Mouse (Mus musculus) heart, embryonic 14.5 days (tissue): ENCODE measurements around the gene Fam166b. TPM values are rescaled to one million over a fixed set of nuclear protein-coding genes. Genes with fewer than 3 reads are reported as not detected.

Source experiments
- ATAC-seq: fragments of 200-750 bp; cut with Nextera tagmentation; 2 replicates; pipeline ENCODE4 v1.8.0; 2017; ENCODE audit warnings: low read depth, moderate TSS enrichment; ENCODE audit not compliant: insufficient number of reproducible peaks, insufficient read depth, low FRiP score
- H3K27ac ChIP-seq, 2 experiments: fragments of 200-500 bp in 1 of 2; fragments of 300-500 bp in 1 of 2; sonication (generic) in 1 of 2; replicated peaks in 1 of 2; 2 replicates each; pipeline ENCODE4 v1.5.1; 2012 to 2014; ENCODE audit warnings: low read depth in 2 of 2, low read length in 2 of 2, control low read depth in 1 of 2, mild to moderate bottlenecking in 1 of 2, mixed read lengths in 1 of 2; ENCODE audit not compliant: control insufficient read depth in 1 of 2, insufficient read depth in 1 of 2
- H3K27me3 ChIP-seq: fragments of 300-500 bp; sonication (generic); 2 replicates; pipeline ENCODE4 v1.6.1; 2014; ENCODE audit warnings: mild to moderate bottlenecking, low read length, control low read depth; ENCODE audit not compliant: control insufficient read depth, insufficient read depth
- H3K36me3 ChIP-seq: fragments of 300-500 bp; sonication (generic); 2 replicates; pipeline ENCODE4 v1.6.1; 2014; ENCODE audit warnings: mild to moderate bottlenecking, control low read depth, low read length, mixed read lengths; ENCODE audit not compliant: control insufficient read depth, insufficient read depth
- H3K4me1 ChIP-seq, 2 experiments: fragments of 200-500 bp in 1 of 2; fragments of 300-500 bp in 1 of 2; sonication (generic) in 1 of 2; 2 replicates each; pipeline ENCODE4 v1.6.1; 2012 to 2014; ENCODE audit warnings: low read length in 2 of 2, control low read depth in 1 of 2, mixed read lengths in 1 of 2; ENCODE audit not compliant: control insufficient read depth in 2 of 2, insufficient read depth in 2 of 2
- H3K4me2 ChIP-seq: fragments of 300-500 bp; sonication (generic); 2 replicates; pipeline ENCODE4 v1.6.1; 2014; ENCODE audit warnings: mild to moderate bottlenecking, low read length
- H3K4me3 ChIP-seq, 2 experiments: fragments of 200-500 bp in 1 of 2; fragments of 300-500 bp in 1 of 2; sonication (generic) in 1 of 2; 2 replicates each; pipeline ENCODE4 v1.5.1; 2012 to 2014; ENCODE audit warnings: low read length in 2 of 2, mild to moderate bottlenecking in 2 of 2, control low read depth in 1 of 2, low read depth in 1 of 2, moderate library complexity in 1 of 2; ENCODE audit not compliant: control insufficient read depth in 1 of 2, insufficient read depth in 1 of 2
- H3K9ac ChIP-seq: fragments of 300-500 bp; sonication (generic); 2 replicates; pipeline ENCODE4 v1.6.1; 2014; ENCODE audit warnings: mild to moderate bottlenecking, low read length
- H3K9me3 ChIP-seq: fragments of 300-500 bp; sonication (generic); 2 replicates; pipeline ENCODE4 v1.6.1; 2016; ENCODE audit warnings: low read length, control low read depth; ENCODE audit not compliant: control insufficient read depth
- WGBS: fragments of 180-500 bp; shearing (Covaris S2); extraction: QIAGEN DNeasy Blood & Tissue Kit; methylation state at CpG from one replicate; pipeline ENCODE4 v1.1.7; 2014; 5-methylcytosine and 5-hydroxymethylcytosine counted together
- polyA plus RNA-seq: library from polyadenylated mRNA; unstranded; fragments of >200 nt; fragmentation: Nextera tagmentation; extraction: Ambion mirVana; gene quantifications from 2 replicates; pipeline ENCODE4 v1.2.1, GENCODE M21; 2014

Gene Fam166b
- polyA plus RNA-seq, 1 experiment from 2014 or later: not detected

GRCm38 (mm10) chr4:43423267-43423934 is 5.5 kb downstream of the Fam166b start:
- Histone ChIP-seq H3K27ac (no peak overlapping the region), H3K4me2 (no peak overlapping the region), H3K4me1 (peaks cover 1 to 14% of the 10 kb centered on the region in 2 experiments; a peak in 3 of 4 replicates), H3K4me3 (no peak overlapping the region), H3K27me3 (peaks cover 9% of the 10 kb centered on the region), H3K9ac (no peak overlapping the region), H3K9me3 (no peaks in the 10 kb centered on the region), H3K36me3 (peaks cover 62% of the 10 kb centered on the region)
- ATAC-seq: no peak
- 85% methylated on average over 20 of the region's 20 CpGs for WGBS

GRCm38 (mm10) chr4:43421632-43422240 is 7.2 kb downstream of the Fam166b start:
- Histone ChIP-seq H3K36me3 (peaks cover 68% of the 10 kb centered on the region), H3K27me3 (peaks cover 8% of the 10 kb centered on the region)
- no peak for ATAC-seq

GRCm38 (mm10) chr4:43420305-43420704 is 8.6 kb downstream of the Fam166b start:
- Histone ChIP-seq H3K4me3 (no peak overlapping the region), H3K27ac (0 out of 4 replicates have a peak overlapping the region, but pooled peaks of 1 of the 2 experiments have one; percentile 1), H3K4me2 (no peak overlapping the region), H3K4me1 (peaks cover 6 to 24% of the 10 kb centered on the region in 2 experiments; a peak in 3 of 4 replicates), H3K9ac (no peak overlapping the region), H3K27me3 (no peaks in the 10 kb centered on the region), H3K36me3 (peaks cover 69% of the 10 kb centered on the region), H3K9me3 (no peaks in the 10 kb centered on the region)
- 4% methylated on average over 6 of the region's 6 CpGs for WGBS
- ATAC-seq: no peak

More at GRCm38 (mm10) chr4:43421632-43422240, 7.2 kb downstream of the Fam166b start:
- Histone ChIP-seq H3K9me3 (no peaks in the 10 kb centered on the region), H3K9ac (no peak overlapping the region), H3K27ac (no peak overlapping the region), H3K4me2 (no peak overlapping the region), H3K4me1 (peaks cover 6 to 24% of the 10 kb centered on the region in 2 experiments; a peak in 3 of 4 replicates), H3K4me3 (no peak overlapping the region)
- 72% methylated on average over 28 of the region's 28 CpGs for WGBS

- Histone ChIP-seq H3K4me2 (no peak overlapping the region), H3K4me1 (peaks cover 6 to 24% of the 10 kb centered on the region in 2 experiments; a peak in 3 of 4 replicates), H3K27me3 (no peaks in the 10 kb centered on the region), H3K9me3 (no peaks in the 10 kb centered on the region), H3K27ac (0 out of 4 replicates have a peak overlapping the region, but pooled peaks of 1 of the 2 experiments have one; percentile 1), H3K4me3 (no peak overlapping the region), H3K36me3 (peaks cover 69% of the 10 kb centered on the region), H3K9ac (no peak overlapping the region)
- no peak for ATAC-seq
- 62% methylated on average over 9 of the region's 9 CpGs for WGBS
Observed at GRCm38 (mm10) chr4:43419801-43420281, 9.1 kb downstream of the Fam166b start.

- no peak for ATAC-seq
- Histone ChIP-seq H3K9ac (no peak overlapping the region), H3K4me1 (peaks cover 6 to 24% of the 10 kb centered on the region in 2 experiments; a peak in 3 of 4 replicates), H3K4me3 (no peak overlapping the region), H3K9me3 (no peaks in the 10 kb centered on the region), H3K36me3 (peaks cover 68% of the 10 kb centered on the region), H3K4me2 (no peak overlapping the region), H3K27ac (no peak overlapping the region), H3K27me3 (no peaks in the 10 kb centered on the region)
- WGBS: 49% methylated on average over 15 of the region's 15 CpGs
Observed at GRCm38 (mm10) chr4:43418973-43419656, 9.8 kb downstream of the Fam166b start.

GRCm38 (mm10) chr4:43418450-43418849 is 10.5 kb downstream of the Fam166b start:
- ATAC-seq: no peak
- H3K4me3 ChIP-seq: no peak overlapping the region
- peaks cover 6 to 24% of the 10 kb centered on the region in 2 experiments; a peak in 3 of 4 replicates for H3K4me1 ChIP-seq
- H3K9me3 ChIP-seq: no peaks in the 10 kb centered on the region
- no peaks in the 10 kb centered on the region for H3K27me3 ChIP-seq
- no peak overlapping the region for H3K4me2 ChIP-seq
- H3K9ac ChIP-seq: no peak overlapping the region
- WGBS: 76% methylated on average over 4 of the region's 4 CpGs
- peaks cover 61% of the 10 kb centered on the region for H3K36me3 ChIP-seq
- no peak overlapping the region for H3K27ac ChIP-seq

- Histone ChIP-seq H3K4me1 (peaks cover 8 to 24% of the 10 kb centered on the region in 2 experiments; a peak in 3 of 4 replicates), H3K9ac (no peak overlapping the region; the same call in 1 of the 2 replicates), H3K4me2 (no peak overlapping the region), H3K27me3 (no peaks in the 10 kb centered on the region), H3K9me3 (no peaks in the 10 kb centered on the region), H3K36me3 (peaks cover 51% of the 10 kb centered on the region), H3K4me3 (no peak overlapping the region), H3K27ac (peak overlapping the region; percentile 41 to 49; a peak in 2 of 4 replicates)
- WGBS: 59% methylated on average over 16 of the region's 16 CpGs
- no peak for ATAC-seq
Observed at GRCm38 (mm10) chr4:43417269-43418062, 11.5 kb downstream of the Fam166b start.
